Mouse (Mus musculus) hindlimb bud, embryonic 11.5 days (tissue): ENCODE data around the gene Epn2.

ENCODE experiments used
- DNase-seq: peaks from one replicate; pipeline ENCODE4 v3.0.0-alpha.2; 2012; ENCODE audit warnings: low read depth, low spot score; ENCODE audit errors: extremely low spot score

Gene Epn2

GRCm38 (mm10) chr11:61469317-61469917 lies 110.1 kb downstream of the Epn2 start:
- DNase-seq = no peak

GRCm38 (mm10) chr11:61468534-61468933 lies 111.0 kb downstream of the Epn2 start:
- DNase-seq = no peak
